Mouse (Mus musculus) liver, embryonic 14.5 days (tissue): ENCODE measurements around the gene Nfam1.

ENCODE experiments used
- CTCF ChIP-seq: IDR thresholded peaks from 2 replicates; pipeline ENCODE4 v1.5.1; 2016; ENCODE audit warnings: antibody characterized with exemption, low read depth, control low read depth
- EP300 ChIP-seq: IDR thresholded peaks from 2 replicates; pipeline ENCODE4 v1.6.1; 2016; ENCODE audit warnings: antibody characterized with exemption, low read depth

DNA sequence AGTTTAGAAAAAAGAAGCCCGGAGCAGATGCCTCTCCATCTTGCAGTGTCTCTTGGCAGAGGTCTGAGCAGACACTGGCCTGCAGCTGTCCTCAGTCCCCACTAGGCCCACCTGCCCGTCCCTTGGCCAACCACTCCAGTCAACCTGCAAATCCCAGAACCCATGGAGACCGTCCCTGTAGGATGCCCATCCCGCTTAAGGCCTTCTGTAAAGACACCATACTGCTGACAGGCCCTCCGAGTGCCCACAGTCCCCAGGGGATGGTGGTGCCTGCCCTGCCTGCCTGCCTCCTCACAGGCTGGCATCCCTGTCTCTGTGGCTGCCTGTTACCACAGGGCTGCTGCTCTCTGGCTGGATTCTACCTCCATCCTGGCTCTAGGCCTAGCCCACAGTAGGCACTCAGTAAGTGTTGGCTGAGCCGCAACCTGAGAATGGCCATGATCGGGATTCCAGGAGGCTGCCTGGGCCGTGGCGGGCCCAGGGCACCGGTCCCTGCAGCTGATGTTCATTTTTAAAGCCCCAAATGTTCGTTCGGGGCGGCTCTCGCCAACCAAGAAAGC lies 68.8 kb downstream of the Nfam1 start:
- TF ChIP-seq CTCF (no peak), EP300 (no peak)
